Mouse (Mus musculus) heart, postnatal 0 days (tissue): Measurements from ENCODE around the gene Cd9. TPM values are rescaled to one million over a fixed set of nuclear protein-coding genes. Genes with fewer than 3 reads are reported as not detected.

Experiments
- ATAC-seq: fragments of 200-750 bp; cut with Nextera tagmentation; 2 replicates; pipeline ENCODE4 v1.8.0; 2017; ENCODE audit warnings: low read depth, moderate number of reproducible peaks, moderate library complexity; ENCODE audit not compliant: insufficient read depth
- DNase-seq: peaks from one replicate; pipeline ENCODE4 v3.0.0-alpha.2; 2016; ENCODE audit warnings: low spot score
- H3K27ac ChIP-seq: fragments of 300-500 bp; sonication (generic); 2 replicates; pipeline ENCODE4 v1.5.1; 2014; ENCODE audit warnings: low read depth, mild to moderate bottlenecking
- H3K27me3 ChIP-seq: fragments of 300-500 bp; sonication (generic); 2 replicates; pipeline ENCODE4 v1.6.1; 2014; ENCODE audit warnings: low read length, mixed read lengths; ENCODE audit not compliant: control insufficient read depth, insufficient read depth
- H3K36me3 ChIP-seq: fragments of 300-500 bp; sonication (generic); replicated peaks from 2 replicates; pipeline ENCODE4 v1.6.1; 2014; ENCODE audit warnings: low read length, mixed read lengths; ENCODE audit not compliant: control insufficient read depth, insufficient read depth
- H3K4me1 ChIP-seq: fragments of 300-500 bp; sonication (generic); 2 replicates; pipeline ENCODE4 v1.6.1; 2014; ENCODE audit warnings: antibody characterized with exemption; ENCODE audit not compliant: control insufficient read depth, insufficient read depth
- H3K4me2 ChIP-seq: fragments of 300-500 bp; sonication (generic); 2 replicates; pipeline ENCODE4 v1.6.1; 2014; ENCODE audit warnings: low read depth, mild to moderate bottlenecking, low read length, moderate library complexity
- H3K4me3 ChIP-seq: fragments of 300-500 bp; sonication (generic); 2 replicates; pipeline ENCODE4 v1.5.1; 2014; ENCODE audit warnings: low read depth, low read length
- H3K9ac ChIP-seq: fragments of 300-500 bp; sonication (generic); replicated peaks from 2 replicates; pipeline ENCODE4 v1.6.1; 2014; ENCODE audit warnings: low read depth, low read length, mixed read lengths
- H3K9me3 ChIP-seq: fragments of 300-500 bp; sonication (generic); replicated peaks from 2 replicates; pipeline ENCODE4 v1.6.1; 2016; ENCODE audit warnings: low read length; ENCODE audit not compliant: control insufficient read depth
- CTCF ChIP-seq: IDR thresholded peaks from 2 replicates; pipeline ENCODE4 v1.5.1; 2016; ENCODE audit warnings: antibody characterized with exemption, control low read depth, low read depth
- EP300 ChIP-seq: IDR thresholded peaks from 2 replicates; pipeline ENCODE4 v1.6.1; 2016; ENCODE audit warnings: antibody characterized with exemption, low read depth
- WGBS: fragments of 180-500 bp; shearing (Covaris S2); extraction: QIAGEN DNeasy Blood & Tissue Kit; methylation state at CpG from one replicate; pipeline ENCODE4 v1.1.7; 2014; 5-methylcytosine and 5-hydroxymethylcytosine counted together
- polyA plus RNA-seq: library from polyadenylated mRNA; unstranded; fragments of >200 nt; fragmentation: Nextera tagmentation; extraction: Ambion mirVana; gene quantifications from 2 replicates; pipeline ENCODE4 v1.2.1, GENCODE M21; 2015
- total RNA-seq: library from RNA; depleted of rRNA; stranded (reverse); fragments of >200 nt; gene quantifications from 2 replicates; pipeline ENCODE4 v1.2.3, GENCODE M21; 2014; ENCODE audit warnings: low replicate concordance

Cd9 gene
- total and polyA plus RNA-seq, 2 experiments from 2014 or later: 51.9 to 99.3 TPM

- WGBS: 79% methylated on average over 6 of the region's 6 CpGs
- H3K4me2 ChIP-seq: no peak overlapping the region
- no peak overlapping the region for H3K4me3 ChIP-seq
- no peak overlapping the region for H3K27ac ChIP-seq
- H3K9ac ChIP-seq: no peak overlapping the region
- DNase-seq (no peak), ATAC-seq (no peak)
- no peaks in the 10 kb centered on the region for H3K36me3 ChIP-seq
- H3K27me3 ChIP-seq: no peaks in the 10 kb centered on the region
- H3K9me3 ChIP-seq: no peaks in the 10 kb centered on the region
- no peaks in the 10 kb centered on the region for H3K4me1 ChIP-seq
- no peak for TF ChIP-seq CTCF
- TF ChIP-seq EP300: no peak
Measured at GRCm38 (mm10) chr6:125445381-125445780, 49.2 kb downstream of the Cd9 start.

GRCm38 (mm10) chr6:125442591-125442990 is 52.0 kb downstream of the Cd9 start:
- Histone ChIP-seq H3K4me1 (peaks cover 2% of the 10 kb centered on the region; the same call in 1 of the 2 replicates), H3K27ac (no peak overlapping the region), H3K27me3 (no peaks in the 10 kb centered on the region), H3K4me2 (no peak overlapping the region), H3K4me3 (no peak overlapping the region), H3K36me3 (no peaks in the 10 kb centered on the region), H3K9ac (no peak overlapping the region), H3K9me3 (no peaks in the 10 kb centered on the region)
- TF ChIP-seq EP300 (no peak), CTCF (no peak)
- 72% methylated on average over 10 of the region's 10 CpGs for WGBS
- ATAC-seq: no peak
- DNase-seq: no peak

GRCm38 (mm10) chr6:125436753-125437152 is 57.8 kb downstream of the Cd9 start:
- H3K27me3 ChIP-seq: no peaks in the 10 kb centered on the region
- H3K4me3 ChIP-seq: no peak overlapping the region
- H3K36me3 ChIP-seq: no peaks in the 10 kb centered on the region
- H3K4me1 ChIP-seq: peaks cover 8% of the 10 kb centered on the region; the same call in 1 of the 2 replicates
- TF ChIP-seq CTCF (no peak), EP300 (no peak)
- H3K4me2 ChIP-seq: no peak overlapping the region
- no peak for ATAC-seq
- no peak for DNase-seq
- H3K27ac ChIP-seq: no peak overlapping the region
- no peaks in the 10 kb centered on the region for H3K9me3 ChIP-seq
- WGBS: 85% methylated on average over 3 of the region's 3 CpGs
- H3K9ac ChIP-seq: no peak overlapping the region

- WGBS: 71% methylated on average over 5 of the region's 5 CpGs
- peaks cover 8% of the 10 kb centered on the region; the same call in 1 of the 2 replicates for H3K4me1 ChIP-seq
- H3K9me3 ChIP-seq: no peaks in the 10 kb centered on the region
- no peaks in the 10 kb centered on the region for H3K27me3 ChIP-seq
- no peak overlapping the region for H3K9ac ChIP-seq
- ATAC-seq (no peak), DNase-seq (no peak)
- H3K36me3 ChIP-seq: no peaks in the 10 kb centered on the region
- TF ChIP-seq CTCF: no peak
- no peak for TF ChIP-seq EP300
- H3K27ac ChIP-seq: no peak overlapping the region
- no peak overlapping the region for H3K4me3 ChIP-seq
- no peak overlapping the region for H3K4me2 ChIP-seq
Measured at GRCm38 (mm10) chr6:125434735-125435518, 59.7 kb downstream of the Cd9 start.

GRCm38 (mm10) chr6:125433704-125434447 is 60.7 kb downstream of the Cd9 start:
- Histone ChIP-seq H3K4me3 (no peak overlapping the region), H3K4me2 (no peak overlapping the region), H3K9ac (no peak overlapping the region), H3K27ac (no peak overlapping the region), H3K4me1 (peaks cover 8% of the 10 kb centered on the region; the same call in 1 of the 2 replicates), H3K9me3 (no peaks in the 10 kb centered on the region), H3K27me3 (no peaks in the 10 kb centered on the region), H3K36me3 (no peaks in the 10 kb centered on the region)
- ATAC-seq (peak; percentile 71), DNase-seq (peak; percentile 72)
- TF ChIP-seq CTCF: no peak
- 59% methylated on average over 6 of the region's 6 CpGs for WGBS
